Mouse (Mus musculus) spleen, adult 18-20 months (tissue): ENCODE results near the gene Cnksr1.
"Not testable (repeated sequence)": the region's sequence is repeated elsewhere in the genome, so short reads cannot be mapped to it uniquely, and the experiment has no call there.

Experiments used
- DNase-seq, 2 experiments: peaks; one replicate each; pipeline ENCODE4 v3.0.0; 2022; ENCODE audit warnings: mixed read lengths in 2 of 2

Cnksr1 gene

DNA sequence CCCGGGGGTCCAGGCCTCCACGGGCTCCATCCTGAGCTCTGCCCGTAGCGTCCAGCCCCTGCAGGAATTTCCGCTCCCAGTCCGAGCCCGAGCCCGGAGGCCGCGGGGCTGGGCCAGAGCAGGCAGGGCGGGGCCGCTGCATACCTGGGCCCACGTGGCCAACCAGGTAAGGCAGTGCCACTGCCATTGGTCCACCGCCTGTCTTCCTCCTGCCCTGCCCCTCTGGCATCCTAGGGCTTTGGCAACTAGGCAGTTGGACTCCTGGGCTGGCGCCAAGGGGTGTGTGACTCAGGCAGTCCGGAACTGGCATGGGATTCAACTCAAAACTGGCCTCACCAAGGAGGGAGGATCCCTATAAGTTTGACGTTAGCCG lies at the start of gene Cnksr1:
Gene Cnksr1 (minus strand): TSS at position 121 of the 373 bp plus-strand sequence.
- DNase-seq = no peak

DNA sequence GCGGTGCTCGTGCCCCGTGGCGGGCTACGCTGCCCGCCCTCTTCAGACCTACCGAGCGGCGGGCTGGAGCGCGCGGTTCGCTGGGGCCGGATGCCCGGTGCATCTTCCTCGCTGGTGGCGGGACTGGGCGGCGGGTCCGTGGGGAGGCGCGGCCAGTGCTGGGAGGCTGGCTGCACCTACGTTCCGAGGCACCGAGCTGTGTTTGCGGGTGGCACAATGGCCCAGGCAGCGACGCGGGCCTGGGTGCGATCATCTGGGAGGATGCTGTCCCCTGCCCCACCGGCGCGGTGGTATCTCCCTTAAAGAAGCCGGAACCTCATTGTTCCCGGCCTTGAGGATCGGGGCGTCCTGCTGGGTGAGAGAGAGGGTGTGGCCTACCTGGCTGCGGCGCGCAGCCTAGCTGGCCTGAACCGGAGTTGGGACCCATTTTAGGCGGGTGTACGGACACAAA lies 49.4 kb upstream of the Cnksr1 start, which contains the start of gene Pdik1l:
Gene Pdik1l (minus strand): TSS at position 321 of the 451 bp plus-strand sequence.
- DNase-seq = peak; percentile 67 to 69

DNA sequence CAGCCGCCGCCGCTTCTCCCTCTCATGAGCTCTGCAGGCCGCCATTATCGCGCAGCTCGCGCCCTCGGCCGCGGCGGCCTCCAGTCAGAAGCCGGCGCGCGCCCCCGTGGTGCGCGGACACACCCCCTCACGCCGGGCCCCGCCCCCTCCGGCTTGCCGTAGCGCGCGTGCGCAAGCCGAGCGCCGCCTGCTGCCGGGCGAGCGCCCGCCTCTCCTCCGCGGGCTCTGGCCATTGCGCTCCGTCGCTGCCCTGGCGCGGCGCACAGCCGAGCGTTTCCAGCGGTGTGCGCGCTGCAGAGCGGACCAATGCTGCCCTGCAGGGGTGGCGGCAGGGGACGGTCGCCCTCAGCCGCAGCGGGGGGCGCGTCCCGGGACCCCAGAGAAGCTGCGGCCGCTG lies 49.0 kb upstream of the Cnksr1 start:
- peak; percentile 93 to 98 for DNase-seq

DNA sequence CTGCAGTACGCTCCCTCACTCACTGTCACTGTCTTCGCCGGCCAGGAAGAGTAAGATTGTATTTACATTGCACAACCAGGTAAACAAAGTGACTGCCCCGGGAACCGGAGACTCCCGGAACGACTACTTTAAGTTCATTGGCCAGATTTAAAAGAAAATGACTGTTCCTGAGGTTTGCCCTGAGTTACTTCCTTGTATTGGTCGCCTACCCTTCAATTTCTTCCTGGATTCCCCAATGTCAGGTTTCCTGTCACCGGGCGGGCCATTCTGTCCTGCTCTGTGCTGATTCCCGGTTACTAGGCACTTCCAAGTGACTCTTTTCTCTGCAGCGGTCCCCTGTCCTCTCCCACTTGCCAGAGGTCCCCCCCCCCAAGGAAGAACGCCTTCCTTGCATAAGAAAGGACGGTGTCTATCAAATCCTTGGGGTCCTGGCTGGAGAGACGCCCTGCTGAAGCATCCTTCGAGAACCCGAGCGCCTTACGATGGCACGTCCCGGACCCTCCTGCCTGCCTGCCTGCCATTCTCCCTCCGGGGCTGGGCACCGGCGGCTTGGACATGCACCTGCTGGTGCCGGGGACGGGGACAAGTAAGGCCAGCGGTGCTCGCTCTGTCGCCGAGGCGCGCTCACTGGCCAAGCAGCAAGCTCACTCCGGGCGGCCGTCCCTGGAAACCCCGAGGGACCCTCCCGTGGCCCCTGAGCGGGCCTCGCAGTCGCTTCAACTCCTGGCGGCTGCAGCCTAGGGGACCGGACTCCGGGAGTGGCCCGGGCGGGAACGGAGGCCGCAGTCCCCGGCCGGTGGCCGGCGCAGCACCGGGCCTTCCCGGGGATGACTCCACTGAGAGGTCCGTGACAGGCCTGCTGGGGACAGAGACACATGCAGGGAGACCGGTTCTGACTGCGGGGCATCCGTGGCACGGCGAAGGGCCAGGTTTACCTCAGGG lies 48.3 kb upstream of the Cnksr1 start:
- DNase-seq = no peak

DNA sequence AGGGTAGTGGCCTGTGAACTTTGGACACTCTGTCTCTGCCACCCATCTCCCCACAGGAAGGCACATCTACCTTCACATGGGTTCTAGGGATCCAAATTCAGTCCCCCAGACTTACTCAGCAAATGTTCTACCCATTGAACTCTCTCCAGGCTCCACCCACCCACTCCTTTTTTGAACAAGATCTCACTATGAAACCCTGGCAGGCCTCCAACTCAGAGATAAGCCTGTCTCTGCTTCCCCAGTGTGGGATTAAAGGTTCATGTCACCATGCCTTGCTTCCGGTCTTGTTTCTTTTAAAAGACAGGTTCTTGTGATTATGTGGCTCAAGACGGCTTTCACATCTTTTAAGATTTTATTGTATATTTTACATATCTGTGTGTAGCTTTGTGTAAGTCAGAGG lies 46.7 kb upstream of the Cnksr1 start:
- DNase-seq = no peak

DNA sequence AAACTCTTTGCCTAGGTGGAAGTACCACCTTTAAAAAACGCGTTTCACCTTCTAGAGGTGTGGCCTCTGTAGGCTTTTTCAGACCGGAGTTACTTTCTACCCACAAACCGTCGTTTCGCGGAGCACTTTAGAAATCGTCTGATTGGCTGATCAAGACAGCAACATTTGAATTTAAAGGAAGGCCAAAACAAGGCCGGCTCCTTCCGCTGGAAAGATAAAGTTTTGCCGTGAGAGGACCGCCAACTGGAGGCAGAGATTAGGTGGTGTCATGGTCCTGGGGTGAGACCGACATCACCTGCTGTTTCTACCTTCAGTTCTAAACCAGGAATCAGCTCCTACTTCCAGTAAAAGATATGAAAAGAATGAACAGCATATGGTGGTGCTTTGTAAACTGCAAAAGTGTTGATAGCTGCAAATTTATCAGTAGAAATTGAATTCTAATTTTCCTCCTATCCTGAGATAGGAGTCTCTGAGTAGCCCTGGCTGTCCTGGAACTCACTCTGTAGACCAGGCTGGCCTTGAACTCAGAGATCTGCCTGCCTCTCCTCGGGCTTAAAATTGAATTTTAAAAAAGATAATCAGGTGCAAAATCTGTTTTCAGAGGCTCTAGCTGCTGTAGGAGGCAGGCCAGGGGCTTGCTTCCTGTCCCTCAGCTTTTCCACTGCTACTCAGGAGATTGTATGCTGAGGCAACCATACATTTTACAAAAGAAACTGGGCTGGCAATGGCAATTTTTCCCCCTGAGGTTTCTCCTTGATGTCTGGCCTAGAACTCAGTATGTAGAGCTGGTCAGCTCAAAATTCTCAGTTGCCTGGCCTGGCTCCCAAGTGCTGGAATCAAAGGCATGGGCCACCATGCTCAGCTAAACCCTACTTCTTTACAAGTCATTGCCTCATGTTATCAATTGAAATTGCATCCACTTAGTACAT lies 35.5 kb upstream of the Cnksr1 start:
- DNase-seq = peak; percentile 25 to 31

DNA sequence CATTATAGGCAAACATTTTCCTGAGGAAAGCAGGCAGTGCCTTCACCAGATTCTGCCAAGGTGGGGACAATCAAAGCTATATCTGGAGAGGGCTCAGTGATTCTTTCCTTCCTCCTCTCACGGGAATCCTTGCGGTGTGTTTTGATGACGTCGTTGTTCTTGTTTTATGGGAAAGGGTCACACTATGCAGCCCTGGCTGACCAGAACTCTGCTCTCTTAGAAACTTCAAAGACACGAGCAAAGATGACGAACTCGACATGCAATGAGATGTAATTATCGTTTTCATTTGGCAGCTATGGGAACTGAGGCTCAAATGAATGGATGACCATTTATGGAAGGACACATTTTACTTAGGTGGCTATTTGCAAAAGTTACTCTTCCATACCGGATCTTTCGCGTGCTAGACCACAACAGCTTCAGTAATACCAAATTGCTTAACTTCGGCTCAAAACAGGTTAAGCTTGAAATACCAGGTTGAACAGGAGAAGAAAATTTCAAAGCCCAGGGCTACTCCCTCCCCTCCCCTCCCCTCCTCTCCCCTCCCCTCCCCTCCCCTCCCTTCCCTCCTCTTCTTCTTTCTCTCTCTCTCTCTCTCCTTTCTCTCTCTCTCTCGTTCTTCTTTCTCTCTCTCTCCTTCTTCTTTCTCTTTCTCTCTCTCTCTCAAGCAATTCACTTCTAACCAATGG lies 34.7 kb upstream of the Cnksr1 start:
- DNase-seq = no peak

DNA sequence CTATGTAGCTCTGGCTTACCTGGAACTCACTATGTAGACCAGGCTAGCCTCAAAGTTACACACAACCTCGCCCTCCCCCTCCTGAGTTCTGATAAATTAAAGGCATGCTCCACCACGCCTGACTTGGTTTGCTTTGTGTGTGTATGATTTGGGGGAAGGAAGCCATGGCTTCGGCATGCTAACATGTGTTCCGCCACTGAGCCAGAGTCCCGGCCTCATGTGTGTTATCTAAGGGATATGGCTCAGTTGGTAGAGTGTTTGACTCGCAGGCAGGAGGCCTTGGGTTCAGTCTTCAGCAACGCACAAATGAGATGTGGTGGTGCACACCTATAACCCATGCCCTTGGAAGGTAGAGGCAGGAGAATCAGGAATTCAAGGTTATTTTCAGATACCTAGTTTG lies 33.8 kb upstream of the Cnksr1 start:
- no peak for DNase-seq

DNA sequence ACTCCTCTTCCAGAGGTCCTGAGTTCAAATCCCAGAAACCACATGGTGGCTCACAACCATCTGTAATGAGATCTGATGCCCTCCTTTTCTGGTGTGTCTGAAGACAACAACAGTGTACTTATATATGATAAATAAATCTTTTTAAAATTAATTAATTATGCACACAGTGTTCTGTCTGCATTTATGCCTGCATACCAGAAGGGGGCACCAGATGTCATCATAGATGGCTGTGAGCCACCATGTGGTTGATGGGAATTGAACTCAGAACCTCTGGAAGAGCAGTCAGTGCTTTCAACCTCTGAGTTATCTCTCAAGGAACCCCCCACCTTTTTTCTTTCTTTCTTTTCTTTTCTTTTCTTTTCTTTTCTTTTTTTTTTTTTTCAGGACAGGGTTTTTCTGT lies 31.4 kb upstream of the Cnksr1 start:
- not testable (repeated sequence) for DNase-seq

DNA sequence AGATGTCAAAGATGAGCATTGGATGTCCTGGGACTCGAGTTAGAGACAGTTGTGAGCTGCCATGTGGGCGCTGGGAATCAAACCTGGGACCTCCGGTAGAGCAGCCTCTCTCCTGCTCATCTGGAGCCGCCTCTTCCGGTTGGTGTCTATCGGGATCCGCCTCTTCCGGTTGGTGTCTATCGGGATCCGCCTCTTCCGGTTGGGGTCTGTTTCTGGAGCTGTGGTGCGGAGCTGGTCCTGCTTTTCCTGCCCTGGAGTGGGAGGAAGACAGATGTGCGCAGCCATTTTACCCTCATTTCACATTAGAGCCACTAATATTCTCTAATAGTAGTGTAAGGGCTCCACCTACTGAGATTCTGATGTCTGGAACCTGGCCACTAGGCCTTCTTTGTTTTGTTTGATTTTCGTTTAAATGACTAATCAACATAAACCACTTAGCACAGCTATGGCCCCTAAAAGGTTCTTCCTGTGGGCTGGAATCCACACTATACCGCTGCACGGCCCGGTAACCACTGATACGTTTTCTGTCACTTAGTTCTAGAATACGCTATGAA lies 30.0 kb upstream of the Cnksr1 start:
- DNase-seq = no peak

DNA sequence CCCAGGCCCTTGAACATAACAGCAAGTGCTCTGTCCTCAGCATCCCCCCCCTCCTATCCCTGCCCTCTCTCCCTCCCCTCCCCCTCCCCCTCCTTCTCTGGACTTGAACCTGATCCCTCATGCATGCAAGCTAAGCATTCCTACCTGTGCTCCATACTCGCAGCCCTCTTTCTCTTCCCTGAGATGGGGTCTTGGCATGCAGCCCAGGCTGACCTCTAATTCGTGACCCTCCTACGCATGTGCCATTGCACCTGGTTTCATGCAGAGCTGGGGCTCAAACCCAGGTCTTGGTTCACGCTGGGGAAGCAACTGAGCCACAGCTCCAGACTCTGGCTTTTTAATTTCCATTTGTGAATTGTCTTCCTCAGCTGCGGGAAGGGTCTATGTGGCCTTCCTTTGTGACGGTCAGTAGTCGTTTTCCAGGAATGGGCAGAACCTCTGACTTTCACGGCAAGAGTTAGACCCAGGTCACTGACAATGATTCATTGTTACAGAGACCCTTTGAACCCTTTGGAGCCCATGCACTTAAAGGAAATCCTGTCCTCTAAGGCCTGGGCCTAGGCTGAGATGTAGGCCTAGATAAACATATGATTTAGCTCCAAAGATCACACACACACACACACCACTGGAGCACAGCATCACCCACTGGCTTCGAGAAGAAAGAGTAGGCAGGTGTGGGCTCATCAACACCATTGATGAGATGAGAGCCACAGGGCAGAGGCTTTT lies 27.8 kb upstream of the Cnksr1 start:
- DNase-seq = no peak

DNA sequence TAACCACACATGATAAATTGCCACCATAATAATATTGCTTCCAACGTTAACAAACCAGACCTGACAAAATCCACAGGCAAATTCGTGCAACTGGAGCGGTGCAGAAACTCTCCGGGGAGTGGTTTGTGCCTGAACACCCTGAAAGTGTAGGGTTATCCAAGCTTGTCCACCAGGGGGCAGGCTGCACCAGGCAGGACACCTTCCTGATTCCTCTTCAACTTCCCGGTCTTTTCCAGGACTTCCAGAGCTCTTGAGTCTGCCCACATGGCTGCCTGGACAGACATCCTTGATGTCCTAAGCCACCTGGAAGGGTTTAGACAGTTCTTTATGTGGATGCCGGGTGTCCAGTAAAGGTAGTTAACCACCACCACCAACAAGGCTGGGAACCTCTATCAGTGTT lies 25.0 kb upstream of the Cnksr1 start:
- peak in 1 of 2 experiments; percentile 44 for DNase-seq

DNA sequence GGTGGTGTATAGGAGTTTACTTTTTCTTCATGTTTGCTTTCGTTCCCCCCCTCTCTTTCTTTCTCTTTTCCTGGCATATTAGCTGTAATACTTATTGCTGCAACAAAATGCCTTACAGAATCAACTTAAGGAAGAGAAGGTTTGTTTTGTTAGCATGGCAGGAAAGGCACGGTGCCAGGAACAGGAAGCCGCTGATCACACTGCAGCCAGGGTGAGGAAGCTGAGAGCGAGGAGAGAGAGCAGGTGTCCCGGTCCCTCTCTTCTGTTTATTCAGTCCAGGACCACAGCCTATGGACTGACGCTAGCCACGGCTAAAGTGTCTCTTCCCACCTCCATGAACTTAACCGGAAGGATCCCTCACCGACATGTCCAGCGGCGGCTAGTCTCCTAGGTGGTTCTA lies 20.2 kb upstream of the Cnksr1 start:
- DNase-seq = no peak

DNA sequence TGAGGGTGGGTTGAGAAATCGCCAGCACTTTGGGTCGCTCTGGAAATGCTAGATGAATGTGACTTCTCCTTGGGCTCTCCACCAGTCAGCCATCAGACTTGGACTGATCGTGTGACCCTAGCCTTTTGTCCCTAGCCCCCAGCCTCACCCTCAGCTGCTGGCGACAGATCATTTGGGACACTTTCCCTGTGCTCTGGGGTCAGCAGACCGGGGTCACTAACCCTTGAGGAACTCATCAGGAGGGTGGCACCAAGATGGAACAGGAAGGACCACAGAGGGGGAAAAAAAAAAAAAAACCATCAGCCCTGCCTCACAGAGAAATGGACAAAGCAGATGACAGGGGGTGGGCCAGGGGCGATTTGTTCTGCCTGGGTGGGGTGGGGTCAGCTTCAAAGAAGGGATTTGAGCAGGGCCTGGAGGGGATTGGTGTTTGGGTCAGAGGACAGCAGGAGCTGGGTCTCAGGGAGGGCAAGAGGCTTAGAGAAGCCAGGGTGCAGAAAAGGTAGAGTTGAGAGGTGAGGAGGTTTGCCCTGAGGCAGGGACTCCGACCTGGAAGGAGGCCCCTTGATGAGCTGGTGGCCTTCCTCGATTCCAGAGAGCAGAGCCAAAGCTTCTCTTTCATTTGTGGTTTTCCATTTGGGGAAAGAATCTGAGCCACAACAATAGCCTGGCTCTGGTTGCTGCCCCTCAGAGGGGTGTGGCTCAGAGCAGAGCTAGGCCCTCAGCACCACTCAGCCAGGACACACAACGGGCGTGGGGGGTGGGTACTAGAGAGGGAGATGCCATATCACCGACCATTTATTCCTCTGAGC lies 19.2 kb upstream of the Cnksr1 start:
- no peak for DNase-seq

DNA sequence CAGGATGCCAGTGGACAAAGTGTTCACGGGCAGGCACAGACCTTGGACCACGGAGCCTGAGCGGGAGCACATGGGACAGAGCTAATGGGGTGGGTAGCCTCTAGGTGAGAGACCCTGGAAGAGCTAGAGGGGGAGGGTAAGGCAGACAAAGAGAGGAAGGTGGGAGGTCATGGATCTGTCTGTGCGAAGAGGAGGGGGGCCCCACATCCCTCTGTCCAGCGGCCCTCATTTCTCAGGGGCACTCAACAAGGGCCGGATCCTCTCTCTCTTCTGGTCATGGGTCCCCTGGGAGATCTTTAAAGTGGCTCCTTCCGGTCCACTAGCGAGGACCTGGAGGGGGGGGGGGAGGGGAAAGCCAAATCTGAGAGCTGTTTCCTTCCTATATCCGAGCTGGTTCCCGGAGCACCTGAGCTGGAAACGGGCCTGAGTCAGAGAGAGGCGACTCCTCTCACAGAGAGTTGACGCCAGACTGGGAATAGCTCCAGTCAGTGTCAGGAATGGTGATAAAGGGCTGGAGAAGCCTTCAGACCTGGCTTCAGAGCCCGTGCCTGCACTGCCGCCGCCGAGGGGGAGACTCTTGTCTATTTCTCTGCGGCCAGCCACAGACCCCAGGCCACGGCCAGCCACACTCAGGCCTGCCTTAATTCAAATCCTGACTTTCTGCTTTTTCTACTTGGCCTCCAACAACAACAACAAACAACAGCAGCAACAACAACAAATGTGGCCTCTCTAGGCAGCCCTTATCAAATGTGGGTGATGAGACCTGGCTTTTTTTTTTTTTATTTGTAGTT lies 18.4 kb upstream of the Cnksr1 start:
- DNase-seq = no peak

DNA sequence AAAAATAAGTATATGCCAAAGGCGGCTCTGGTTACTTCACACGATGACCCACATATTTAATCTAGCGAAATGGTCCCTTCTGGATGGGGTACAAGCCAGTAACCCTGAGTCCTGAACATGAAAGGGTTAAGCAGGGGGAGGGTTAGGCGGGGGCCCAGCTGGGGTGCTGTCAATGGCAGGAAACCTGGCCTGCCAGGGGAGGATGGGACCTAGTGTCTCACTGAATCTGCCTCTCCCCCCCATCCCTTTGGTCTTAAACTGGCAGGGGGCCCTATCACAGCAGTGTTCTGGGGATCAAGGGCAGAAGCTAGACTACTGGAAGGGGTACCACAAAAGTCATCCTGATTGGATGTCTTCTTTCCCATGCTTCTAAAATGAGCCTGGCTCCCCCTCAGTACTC lies 17.7 kb upstream of the Cnksr1 start:
- DNase-seq = no peak

DNA sequence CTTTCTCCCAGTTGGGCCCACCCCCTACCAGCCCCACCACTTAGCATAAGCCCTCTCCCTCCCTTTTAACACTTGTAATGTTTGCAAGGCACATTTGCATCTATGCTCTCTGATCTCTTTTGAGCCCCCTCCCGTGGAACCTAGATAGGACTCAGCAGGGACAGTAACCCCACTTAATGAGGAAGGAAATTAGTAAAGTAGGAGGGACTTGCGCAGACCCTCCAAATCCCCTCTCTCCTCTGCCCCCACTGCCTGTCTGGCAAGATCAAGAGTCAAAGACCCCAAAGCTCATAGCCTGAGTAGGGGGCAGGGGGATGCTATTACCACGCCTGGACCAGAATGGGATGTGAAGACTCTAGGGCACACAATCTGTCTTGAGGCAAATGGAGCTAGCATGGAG lies 16.6 kb upstream of the Cnksr1 start:
- no peak for DNase-seq

DNA sequence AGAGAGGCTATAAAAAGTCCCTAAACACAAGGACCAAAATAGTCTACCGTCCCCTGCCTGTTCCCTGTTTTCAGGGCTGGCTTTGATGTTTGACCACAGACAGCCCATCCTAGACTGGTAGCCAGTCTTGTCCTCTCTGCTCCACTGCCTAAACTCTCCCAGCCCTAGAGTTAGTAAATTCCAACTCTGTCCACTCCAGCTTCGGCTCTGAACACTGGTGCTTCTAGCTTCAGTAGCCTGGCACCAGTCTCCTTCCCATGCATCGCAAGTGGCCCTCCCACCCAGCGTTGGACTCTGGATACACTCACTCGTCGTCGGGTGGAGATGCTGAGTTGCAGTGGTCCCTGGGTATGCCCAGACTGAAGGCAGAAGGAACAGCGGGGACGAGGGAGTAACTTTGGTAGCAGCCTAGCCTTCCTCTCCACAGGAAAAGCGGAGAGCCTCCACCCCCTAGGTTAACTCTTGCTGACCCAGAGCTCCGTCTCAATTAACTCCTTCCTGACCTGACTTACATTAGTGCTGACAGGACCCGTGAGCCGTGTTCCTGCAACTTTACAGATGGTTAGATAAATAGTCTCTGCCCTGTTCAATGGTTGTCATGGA lies 15.6 kb upstream of the Cnksr1 start, which contains the start of gene Grrp1:
Gene Grrp1 (minus strand): TSS at position 385 of the 603 bp plus-strand sequence.
- DNase-seq = no peak

DNA sequence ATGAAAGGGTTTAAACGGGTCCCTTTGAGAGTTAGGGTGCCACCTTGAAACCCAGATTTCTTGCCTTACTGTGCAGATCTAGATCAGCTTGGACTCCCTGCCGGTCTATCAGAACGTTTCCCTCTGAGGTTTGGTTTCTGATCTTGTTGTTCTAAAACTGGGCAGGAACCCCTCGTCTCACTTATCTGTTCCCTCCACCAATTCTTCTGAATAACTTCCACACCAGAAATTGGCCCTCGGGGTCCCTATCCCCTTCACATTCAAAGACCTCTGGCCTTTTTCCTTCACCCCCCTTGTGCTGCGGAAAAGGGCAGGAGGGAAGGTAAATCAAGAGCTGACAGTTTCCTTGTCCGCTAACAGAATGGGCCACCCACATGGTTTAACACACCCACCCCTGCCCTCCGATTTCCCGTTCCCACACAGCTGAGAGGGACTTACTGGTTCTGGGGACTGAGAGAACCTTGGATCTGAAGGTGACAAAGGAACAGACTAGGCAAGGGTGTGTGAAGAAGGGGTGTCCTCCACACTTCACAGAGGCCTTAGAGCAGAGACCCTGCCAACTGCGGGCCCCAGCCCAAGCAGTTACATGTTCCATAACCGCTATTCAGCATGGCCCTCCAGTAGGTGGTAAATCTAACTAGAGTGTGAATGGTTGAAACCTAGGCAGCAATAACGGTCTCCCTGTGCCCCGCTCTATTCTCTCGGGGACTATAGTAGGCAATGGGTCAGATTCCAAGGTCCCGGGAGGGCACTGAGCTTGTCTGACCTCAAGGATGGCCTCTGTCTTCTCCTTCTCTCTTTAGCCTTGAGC lies 14.9 kb upstream of the Cnksr1 start:
- DNase-seq = no peak
